Mouse (Mus musculus) left cerebral cortex, adult 9 months (tissue): ENCODE measurements at regions not wholly inside any gene's neighbourhood (a gene's known extent, or its start where the extent isn't known, plus 50 kb on each side); places are given as distances from the start of the nearest gene placed in this dataset.

Experiments used
- DNase-seq, 2 experiments: peaks; one replicate each; pipeline ENCODE4 v3.0.0; 2022; ENCODE audit warnings: low spot score in 2 of 2

GRCm38 (mm10) chr16:30870676-30871075 is 210.6 kb downstream of the Xxylt1 start:
- no peak for DNase-seq

- no peak for DNase-seq
These were observed 209.1 kb downstream of the Xxylt1 start for GRCm38 (mm10) chr16:30872147-30872546.

DNA sequence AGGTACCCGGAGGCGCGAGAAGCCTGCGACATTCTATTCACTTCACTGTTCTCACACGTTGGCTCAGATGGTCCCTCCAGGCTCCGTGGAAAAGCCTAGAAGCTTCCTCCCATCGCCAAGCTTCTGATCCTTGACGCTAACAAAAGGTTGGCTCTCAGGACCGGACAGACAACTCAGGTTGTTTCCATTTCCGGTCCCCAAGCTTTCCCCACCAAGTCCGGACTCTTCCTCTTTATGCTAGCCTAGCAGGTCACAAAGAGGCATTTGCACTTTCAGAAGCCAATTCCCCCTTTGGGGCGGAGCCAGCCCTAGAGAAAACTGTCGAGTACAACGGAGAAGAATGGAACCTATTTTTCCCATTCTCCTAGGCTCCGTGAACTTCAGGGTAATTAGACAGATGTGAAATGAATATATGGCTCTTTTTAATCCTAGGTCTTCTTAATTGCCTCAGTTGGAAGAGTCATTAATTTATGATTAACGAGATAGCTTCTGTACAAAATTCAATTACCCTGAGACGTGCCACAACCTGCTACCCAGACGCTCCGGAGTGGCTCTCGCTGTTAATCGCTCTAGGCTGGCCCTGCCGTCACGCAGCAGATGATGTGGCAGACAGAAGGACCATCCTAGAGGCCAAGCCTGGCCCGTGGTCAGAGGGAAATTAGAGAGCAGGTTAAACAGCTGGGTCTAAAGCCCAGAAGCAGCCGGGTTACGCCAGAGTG is 207.6 kb downstream of the Xxylt1 start:
- DNase-seq: no peak

DNA sequence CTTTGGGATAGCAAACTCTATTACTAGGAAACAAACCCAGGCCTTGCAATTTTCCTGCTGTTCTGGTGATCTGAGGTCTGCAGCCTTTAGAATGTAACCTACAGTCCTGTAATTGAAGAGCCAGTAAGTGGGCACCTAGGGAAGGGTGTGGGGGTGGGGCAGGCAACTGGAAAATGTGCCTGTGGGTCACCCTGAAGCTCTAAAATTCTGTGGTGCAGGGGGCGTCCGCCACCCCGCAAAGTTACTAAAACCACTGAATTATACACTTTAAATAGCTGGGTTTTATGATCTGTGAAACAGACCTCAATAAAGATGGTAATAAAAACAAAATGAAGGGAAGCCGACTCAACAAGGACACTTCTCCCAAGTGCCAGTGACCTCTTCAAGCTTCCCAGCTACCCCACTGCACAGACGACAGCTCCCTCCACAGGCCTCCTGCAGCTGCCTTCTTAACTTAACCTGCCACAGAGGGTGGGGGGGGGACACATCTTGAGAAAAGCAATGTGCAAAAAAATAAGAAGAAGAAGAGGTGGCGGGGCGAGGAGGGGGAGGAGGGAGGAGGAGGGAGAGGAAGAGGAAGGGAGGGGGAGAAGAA is 205.9 kb downstream of the Xxylt1 start:
- DNase-seq: no peak

- no peak for DNase-seq
These were observed 202.4 kb downstream of the Xxylt1 start for GRCm38 (mm10) chr16:30878821-30879220.

DNA sequence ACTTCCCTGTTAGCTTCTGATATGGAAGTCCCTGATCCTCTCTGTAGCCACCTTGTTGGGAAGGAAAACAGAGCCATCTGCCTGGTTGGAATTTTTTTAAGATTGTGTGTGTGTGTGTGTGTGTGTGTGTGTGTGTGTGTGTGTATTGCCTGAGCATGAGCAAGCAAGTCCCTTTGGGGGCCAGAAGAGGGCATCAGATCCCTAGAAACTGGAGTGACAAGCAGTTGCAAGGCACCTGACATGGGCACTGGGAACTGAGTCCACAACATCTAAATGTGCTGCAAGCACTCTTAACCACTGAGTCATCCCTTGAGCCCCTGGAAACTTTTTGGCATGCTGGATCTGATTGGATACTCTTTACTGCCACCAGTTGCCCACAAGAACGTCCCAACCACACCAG is 201.4 kb downstream of the Xxylt1 start:
- DNase-seq: no peak

DNA sequence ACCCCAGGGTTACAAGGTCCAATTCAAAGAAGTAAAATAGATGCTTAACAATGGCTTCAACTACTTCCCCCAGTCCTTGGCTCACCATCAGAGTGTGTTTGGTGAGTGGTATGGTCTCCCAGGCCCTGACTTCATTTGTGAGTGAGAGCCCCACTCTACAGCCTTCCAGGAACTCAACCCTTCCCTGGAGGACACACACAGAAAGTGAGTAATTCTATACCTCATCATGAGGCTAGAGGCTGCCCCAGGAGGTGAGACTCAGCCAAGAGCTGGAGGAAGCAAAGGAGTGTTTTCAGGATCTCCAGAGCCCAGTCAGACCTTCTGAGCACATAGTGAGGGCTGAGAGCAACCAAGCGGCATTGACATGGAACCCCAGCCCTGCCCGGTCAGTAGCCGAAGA is 200.6 kb downstream of the Xxylt1 start:
- DNase-seq: no peak

- DNase-seq: no peak
These were observed 200.0 kb downstream of the Xxylt1 start for GRCm38 (mm10) chr16:30881186-30881585.

- no peak for DNase-seq
These were observed 197.6 kb downstream of the Xxylt1 start for GRCm38 (mm10) chr16:30883490-30884188.

DNA sequence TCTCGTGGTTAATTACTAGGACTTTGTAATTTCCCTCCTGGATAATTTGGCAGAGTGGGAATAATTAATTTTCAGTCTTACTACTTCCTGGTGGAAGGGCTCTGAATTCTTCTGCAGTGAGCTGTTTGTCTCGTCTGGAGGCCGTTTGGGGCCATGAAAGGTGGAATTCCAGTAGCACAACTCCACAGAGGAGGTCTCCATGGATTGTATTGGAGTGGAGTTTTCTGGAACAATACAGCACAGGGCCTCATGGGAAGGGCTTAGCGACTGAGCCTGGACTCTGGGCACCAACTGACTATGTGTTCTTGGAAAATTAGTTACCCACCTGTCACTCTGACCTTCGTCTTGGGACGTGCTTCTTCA is 197.1 kb downstream of the Xxylt1 start:
- DNase-seq: no peak

- DNase-seq: no peak
These were observed 194.2 kb downstream of the Xxylt1 start for GRCm38 (mm10) chr16:30886982-30887381.

DNA sequence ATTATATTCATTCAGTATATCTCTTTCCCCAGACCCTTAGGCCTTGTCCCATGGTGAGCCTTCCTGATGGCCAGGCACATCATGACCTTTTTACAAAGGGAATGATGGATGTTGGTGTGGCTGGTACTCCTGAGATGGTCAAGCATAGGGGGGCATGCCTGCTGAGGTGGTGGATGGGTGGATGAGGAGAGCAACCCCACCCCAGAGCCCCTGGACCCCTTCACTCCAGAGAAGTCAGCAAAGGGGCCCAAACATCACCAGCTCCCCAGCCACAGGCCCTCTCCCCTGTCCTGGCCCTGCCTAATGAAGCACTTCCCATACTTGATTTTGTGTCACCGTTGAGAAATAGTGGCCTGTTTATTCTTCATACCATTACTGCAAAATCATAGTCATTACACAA is 193.7 kb downstream of the Xxylt1 start:
- no peak for DNase-seq

DNA sequence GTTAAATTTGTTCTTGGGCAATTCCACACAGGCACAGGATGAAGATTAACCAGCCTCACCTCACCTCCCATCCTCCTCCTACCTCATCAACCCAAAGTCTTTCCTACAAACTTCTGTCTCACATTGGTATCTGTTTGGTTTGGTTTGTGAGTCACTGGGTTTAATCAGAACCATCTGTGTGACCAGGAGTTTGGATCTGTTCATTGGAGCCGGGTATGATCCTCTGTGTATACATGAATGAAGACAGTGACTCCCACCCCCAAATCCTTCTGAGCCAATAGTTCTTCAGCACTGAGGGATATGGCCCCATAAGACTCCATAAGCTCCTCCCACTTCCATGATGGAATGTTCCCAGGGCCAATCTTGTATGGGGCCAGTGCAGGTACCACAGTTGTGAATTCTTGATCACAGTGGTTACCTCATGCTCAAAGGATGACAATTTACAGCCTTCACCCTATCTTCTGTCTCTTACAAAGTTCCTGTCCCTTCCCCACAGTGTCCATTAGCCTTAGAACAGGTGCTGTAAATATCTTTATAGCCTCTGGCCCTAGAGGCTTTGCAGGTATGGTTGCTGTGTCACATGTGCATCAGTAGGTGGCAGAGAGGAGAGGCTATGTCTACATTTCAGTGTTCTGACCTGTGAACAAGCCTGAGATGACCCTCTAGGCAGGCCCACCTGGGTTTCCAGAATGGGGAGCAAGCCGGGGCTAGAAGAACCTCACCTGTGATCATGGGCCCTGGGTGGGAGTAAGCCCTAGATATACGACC is 192.5 kb downstream of the Xxylt1 start:
- DNase-seq: no peak

GRCm38 (mm10) chr16:30892606-30893005 is 188.6 kb downstream of the Xxylt1 start:
- no peak for DNase-seq

- no peak for DNase-seq
These were observed 187.1 kb downstream of the Xxylt1 start for GRCm38 (mm10) chr16:30894086-30894485.

GRCm38 (mm10) chr16:30895021-30895420 is 186.2 kb downstream of the Xxylt1 start:
- DNase-seq: no peak

GRCm38 (mm10) chr16:30897371-30897770 is 183.9 kb downstream of the Xxylt1 start:
- no peak for DNase-seq

DNA sequence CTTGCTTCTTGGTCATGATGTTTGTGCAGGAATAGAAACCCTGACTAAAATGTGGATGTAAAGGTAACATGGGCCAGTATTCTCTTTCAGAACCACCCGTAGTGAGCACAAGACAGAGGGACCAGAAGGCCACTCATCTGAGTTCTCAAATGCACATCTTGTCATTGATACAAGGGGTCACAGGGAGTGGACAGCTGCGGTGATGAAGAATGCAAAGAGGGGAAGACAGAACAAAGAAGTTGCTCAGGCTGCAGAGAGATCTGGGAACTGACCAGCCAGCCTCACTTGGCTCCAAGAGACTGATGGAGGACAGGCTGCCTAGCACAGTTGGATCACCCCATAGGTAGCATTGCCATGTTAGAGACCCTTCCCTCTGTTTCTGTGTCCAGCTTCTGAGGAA is 181.1 kb downstream of the Xxylt1 start:
- no peak for DNase-seq

GRCm38 (mm10) chr16:30901309-30901708 is 179.9 kb downstream of the Xxylt1 start:
- no peak for DNase-seq
